Mouse (Mus musculus): Measurements from ENCODE around the gene Cep112. TPM values are rescaled to one million over a fixed set of nuclear protein-coding genes. Genes with fewer than 3 reads are reported as not detected.

The Cep112 gene
- total and polyA plus RNA-seq, 2 experiments from 2014 or later, result 14.1 to 19.5 TPM

- no peak overlapping the region for H3K4me3 ChIP-seq (ENCODE audit: low read depth, low read length)
- 65% methylated on average over 11 of the region's 11 CpGs for WGBS
- no peak overlapping the region for H3K9ac ChIP-seq (replicated peaks; ENCODE audit: low read length, poor library complexity, severe bottlenecking)
- no peak for ATAC-seq (ENCODE audit: low FRiP score)
- no peak for DNase-seq (ENCODE audit: low spot score)
- no peaks in the 10 kb centered on the region for H3K9me3 ChIP-seq (ENCODE audit: low read length)
- peak; percentile 68 for TF ChIP-seq CTCF (IDR thresholded peaks at IDR 0.05)
- no peaks in the 10 kb centered on the region for H3K36me3 ChIP-seq (ENCODE audit: insufficient read depth, low read length)
- no peak overlapping the region for H3K4me2 ChIP-seq (ENCODE audit: low read depth, low read length, poor library complexity, severe bottlenecking)
- H3K27ac ChIP-seq (ENCODE audit: low read depth, low read length), result no peak overlapping the region
- no peaks in the 10 kb centered on the region for H3K27me3 ChIP-seq (ENCODE audit: insufficient read depth, low read length)
- H3K4me1 ChIP-seq (ENCODE audit: insufficient read depth, low read length), result peaks cover 10% of the 10 kb centered on the region
Measured at GRCm38 (mm10) chr11:108889121-108889520, 464.1 kb downstream of the Cep112 start.

GRCm38 (mm10) chr11:108890544-108890943, 465.6 kb downstream of the Cep112 start:
- DNase-seq (ENCODE audit: low spot score), result no peak
- 11% methylated on average over 16 of the region's 16 CpGs for WGBS
- peak overlapping the region; percentile 50 for H3K4me2 ChIP-seq (ENCODE audit: low read depth, low read length, poor library complexity, severe bottlenecking)
- H3K4me3 ChIP-seq (ENCODE audit: low read depth, low read length), result peak overlapping the region; percentile 19; the same call in 1 of the 2 replicates
- no peak for ATAC-seq (ENCODE audit: low FRiP score)
- TF ChIP-seq CTCF (IDR thresholded peaks at IDR 0.05), result no peak
- H3K27ac ChIP-seq (ENCODE audit: low read depth, low read length), result no peak overlapping the region; the same call in 1 of the 2 replicates
- H3K36me3 ChIP-seq (ENCODE audit: insufficient read depth, low read length), result no peaks in the 10 kb centered on the region
- no peak overlapping the region; the same call in 1 of the 2 replicates for H3K9ac ChIP-seq (replicated peaks; ENCODE audit: low read length, poor library complexity, severe bottlenecking)
- H3K9me3 ChIP-seq (ENCODE audit: low read length), result no peaks in the 10 kb centered on the region
- H3K4me1 ChIP-seq (ENCODE audit: insufficient read depth, low read length), result peaks cover 10% of the 10 kb centered on the region
- H3K27me3 ChIP-seq (ENCODE audit: insufficient read depth, low read length), result no peaks in the 10 kb centered on the region

- Histone ChIP-seq H3K4me3 (ENCODE audit: low read depth, low read length) (peak overlapping the region; percentile 19), H3K4me1 (ENCODE audit: insufficient read depth, low read length) (peaks cover 10% of the 10 kb centered on the region), H3K9ac (replicated peaks; ENCODE audit: low read length, poor library complexity, severe bottlenecking) (no peak overlapping the region), H3K4me2 (ENCODE audit: low read depth, low read length, poor library complexity, severe bottlenecking) (peak overlapping the region; percentile 50), H3K9me3 (ENCODE audit: low read length) (no peaks in the 10 kb centered on the region), H3K27me3 (ENCODE audit: insufficient read depth, low read length) (no peaks in the 10 kb centered on the region), H3K27ac (ENCODE audit: low read depth, low read length) (peak overlapping the region; percentile 18), H3K36me3 (ENCODE audit: insufficient read depth, low read length) (no peaks in the 10 kb centered on the region)
- ATAC-seq (ENCODE audit: low FRiP score) (peak; percentile 79), DNase-seq (ENCODE audit: low spot score) (peak; percentile 64)
- WGBS, result 4% methylated on average over 17 of the region's 17 CpGs
- no peak for TF ChIP-seq CTCF (IDR thresholded peaks at IDR 0.05)
Measured at GRCm38 (mm10) chr11:108891111-108891870, 466.3 kb downstream of the Cep112 start.

- Histone ChIP-seq H3K36me3 (ENCODE audit: insufficient read depth, low read length) (no peaks in the 10 kb centered on the region), H3K4me1 (ENCODE audit: insufficient read depth, low read length) (peaks cover 10% of the 10 kb centered on the region), H3K27ac (ENCODE audit: low read depth, low read length) (peak overlapping the region; percentile 18), H3K9me3 (ENCODE audit: low read length) (no peaks in the 10 kb centered on the region), H3K4me3 (ENCODE audit: low read depth, low read length) (peak overlapping the region; percentile 16; the same call in 1 of the 2 replicates), H3K4me2 (ENCODE audit: low read depth, low read length, poor library complexity, severe bottlenecking) (peak overlapping the region; percentile 50), H3K9ac (replicated peaks; ENCODE audit: low read length, poor library complexity, severe bottlenecking) (no peak overlapping the region), H3K27me3 (ENCODE audit: insufficient read depth, low read length) (no peaks in the 10 kb centered on the region)
- TF ChIP-seq CTCF (IDR thresholded peaks at IDR 0.05), result no peak
- WGBS, result 6% methylated on average over 21 of the region's 21 CpGs
- no peak for ATAC-seq (ENCODE audit: low FRiP score)
- no peak for DNase-seq (ENCODE audit: low spot score)
Measured at GRCm38 (mm10) chr11:108891871-108892380, 466.9 kb downstream of the Cep112 start.

- WGBS, result 16% methylated on average over 4 of the region's 7 CpGs
- H3K27me3 ChIP-seq (ENCODE audit: insufficient read depth, low read length), result no peaks in the 10 kb centered on the region
Measured at GRCm38 (mm10) chr11:108892406-108892805, 467.4 kb downstream of the Cep112 start.

GRCm38 (mm10) chr11:108893232-108893790, 468.3 kb downstream of the Cep112 start:
- no peak for TF ChIP-seq CTCF (IDR thresholded peaks at IDR 0.05)
- Histone ChIP-seq H3K4me1 (ENCODE audit: insufficient read depth, low read length) (peaks cover 10% of the 10 kb centered on the region), H3K4me2 (ENCODE audit: low read depth, low read length, poor library complexity, severe bottlenecking) (no peak overlapping the region), H3K9ac (replicated peaks; ENCODE audit: low read length, poor library complexity, severe bottlenecking) (no peak overlapping the region), H3K27me3 (ENCODE audit: insufficient read depth, low read length) (no peaks in the 10 kb centered on the region), H3K9me3 (ENCODE audit: low read length) (no peaks in the 10 kb centered on the region), H3K36me3 (ENCODE audit: insufficient read depth, low read length) (no peaks in the 10 kb centered on the region), H3K4me3 (ENCODE audit: low read depth, low read length) (no peak overlapping the region), H3K27ac (ENCODE audit: low read depth, low read length) (no peak overlapping the region)
- ATAC-seq (ENCODE audit: low FRiP score), result no peak
- DNase-seq (ENCODE audit: low spot score), result no peak
- 50% methylated on average over 12 of the region's 12 CpGs for WGBS

More at GRCm38 (mm10) chr11:108892406-108892805, 467.4 kb downstream of the Cep112 start:
- Histone ChIP-seq H3K9me3 (ENCODE audit: low read length) (no peaks in the 10 kb centered on the region), H3K4me1 (ENCODE audit: insufficient read depth, low read length) (peaks cover 10% of the 10 kb centered on the region), H3K4me2 (ENCODE audit: low read depth, low read length, poor library complexity, severe bottlenecking) (no peak overlapping the region), H3K4me3 (ENCODE audit: low read depth, low read length) (no peak overlapping the region), H3K36me3 (ENCODE audit: insufficient read depth, low read length) (no peaks in the 10 kb centered on the region), H3K9ac (replicated peaks; ENCODE audit: low read length, poor library complexity, severe bottlenecking) (no peak overlapping the region), H3K27ac (ENCODE audit: low read depth, low read length) (no peak overlapping the region)
- DNase-seq (ENCODE audit: low spot score) (no peak), ATAC-seq (ENCODE audit: low FRiP score) (no peak)
- no peak for TF ChIP-seq CTCF (IDR thresholded peaks at IDR 0.05)

All from midbrain, postnatal 0 days (tissue).